Mouse (Mus musculus) limb, embryonic 14.5 days (tissue): ENCODE results near the gene Samd11. TPM values are rescaled to one million over a fixed set of nuclear protein-coding genes. Genes with fewer than 3 reads are reported as not detected.

Source experiments
- ATAC-seq: fragments of 200-750 bp; cut with Nextera tagmentation; 2 replicates; pipeline ENCODE4 v1.8.0; 2017; ENCODE audit warnings: low read depth, moderate number of reproducible peaks, moderate TSS enrichment; ENCODE audit not compliant: low FRiP score
- DNase-seq: peaks from one replicate; pipeline ENCODE4 v3.0.0-alpha.2; 2015; ENCODE audit warnings: low spot score
- H3K27ac ChIP-seq: fragments of 300-500 bp; sonication (generic); replicated peaks from 2 replicates; pipeline ENCODE4 v1.5.1; 2014; ENCODE audit warnings: low read depth, mild to moderate bottlenecking, low read length, moderate library complexity, mixed read lengths
- H3K27me3 ChIP-seq: fragments of 300-500 bp; sonication (generic); 2 replicates; pipeline ENCODE4 v1.6.1; 2014; ENCODE audit warnings: low read length, mixed read lengths; ENCODE audit not compliant: control insufficient read depth, insufficient read depth
- H3K36me3 ChIP-seq: fragments of 300-500 bp; sonication (generic); 2 replicates; pipeline ENCODE4 v1.6.1; 2014; ENCODE audit warnings: mild to moderate bottlenecking, low read length, moderate library complexity, mixed read lengths; ENCODE audit not compliant: control insufficient read depth, insufficient read depth
- H3K4me1 ChIP-seq: fragments of 300-500 bp; sonication (generic); 2 replicates; pipeline ENCODE4 v1.6.1; 2014; ENCODE audit warnings: antibody characterized with exemption, low read length, mixed read lengths; ENCODE audit not compliant: control insufficient read depth, insufficient read depth
- H3K4me2 ChIP-seq: fragments of 300-500 bp; sonication (generic); replicated peaks from 2 replicates; pipeline ENCODE4 v1.6.1; 2014; ENCODE audit warnings: low read depth, mild to moderate bottlenecking, low read length, moderate library complexity; ENCODE audit not compliant: severe bottlenecking
- H3K4me3 ChIP-seq: fragments of 300-500 bp; sonication (generic); replicated peaks from 2 replicates; pipeline ENCODE4 v1.5.1; 2014; ENCODE audit warnings: low read length
- H3K9ac ChIP-seq: fragments of 300-500 bp; sonication (generic); 2 replicates; pipeline ENCODE4 v1.6.1; 2014; ENCODE audit warnings: mild to moderate bottlenecking, low read depth, low read length, moderate library complexity; ENCODE audit not compliant: severe bottlenecking
- H3K9me3 ChIP-seq: fragments of 300-500 bp; sonication (generic); 2 replicates; pipeline ENCODE4 v1.6.1; 2016; ENCODE audit warnings: low read length; ENCODE audit not compliant: control insufficient read depth
- POLR2A ChIP-seq: fragments of 200-500 bp; IDR thresholded peaks from 2 replicates; pipeline ENCODE4 v1.8.0; 2012; ENCODE audit warnings: inconsistent platforms, mild to moderate bottlenecking, moderate library complexity, borderline replicate concordance; ENCODE audit not compliant: insufficient read depth, insufficient read length; ENCODE audit errors: extremely low read depth
- WGBS: fragments of 180-500 bp; shearing (Covaris S2); extraction: QIAGEN DNeasy Blood & Tissue Kit; methylation state at CpG from one replicate; pipeline ENCODE4 v1.1.7; 2014; 5-methylcytosine and 5-hydroxymethylcytosine counted together
- polyA plus RNA-seq, 2 experiments: library from polyadenylated mRNA; depleted of rRNA in 1 of 2; stranded (reverse) in 1 of 2; unstranded in 1 of 2; fragments of >200 nt; fragmentation: Nextera tagmentation in 1 of 2; extraction: Ambion mirVana in 1 of 2; gene quantifications; 2 replicates each; pipeline versions ENCODE4 v1.2.1 to v1.2.3; 2012 to 2014

Samd11 gene
- polyA plus RNA-seq, 2 experiments = 0.12 to 0.78 TPM

- Histone ChIP-seq H3K27me3 (no peaks in the 10 kb centered on the region), H3K36me3 (0 out of 2 replicates have a peak, but pooled peaks cover 7% of the 10 kb centered on the region), H3K4me1 (no peaks in the 10 kb centered on the region), H3K27ac (no peak overlapping the region), H3K4me3 (no peak overlapping the region), H3K9me3 (no peaks in the 10 kb centered on the region), H3K4me2 (no peak overlapping the region), H3K9ac (no peak overlapping the region)
- ATAC-seq (no peak), DNase-seq (no peak)
- WGBS = 87% methylated on average over 11 of the region's 11 CpGs
- no peak for TF ChIP-seq POLR2A
These were observed 35.5 kb downstream of the Samd11 start for GRCm38 (mm10) chr4:156219936-156220335.

DNA sequence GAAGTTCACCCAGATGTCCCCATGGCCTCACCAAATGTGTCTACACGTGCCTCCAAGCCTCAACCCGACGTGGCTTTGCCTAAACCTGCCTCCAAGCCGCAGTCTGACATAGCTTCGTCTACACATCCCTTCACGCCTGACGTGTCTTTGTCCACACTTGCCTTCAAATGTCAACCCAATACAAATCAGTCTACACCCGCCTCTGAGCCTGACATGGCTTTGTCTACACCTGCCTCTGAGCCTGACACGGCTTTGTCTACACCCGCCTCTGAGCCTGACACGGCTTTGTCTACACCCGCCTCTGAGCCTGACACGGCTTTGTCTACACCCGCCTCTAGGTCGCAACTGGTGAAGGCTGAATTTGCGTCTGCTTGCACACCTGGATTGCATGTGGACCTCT is 37.6 kb downstream of the Samd11 start:
- ATAC-seq = no peak
- WGBS = 63% methylated on average over 16 of the region's 16 CpGs
- TF ChIP-seq POLR2A = no peak

DNA sequence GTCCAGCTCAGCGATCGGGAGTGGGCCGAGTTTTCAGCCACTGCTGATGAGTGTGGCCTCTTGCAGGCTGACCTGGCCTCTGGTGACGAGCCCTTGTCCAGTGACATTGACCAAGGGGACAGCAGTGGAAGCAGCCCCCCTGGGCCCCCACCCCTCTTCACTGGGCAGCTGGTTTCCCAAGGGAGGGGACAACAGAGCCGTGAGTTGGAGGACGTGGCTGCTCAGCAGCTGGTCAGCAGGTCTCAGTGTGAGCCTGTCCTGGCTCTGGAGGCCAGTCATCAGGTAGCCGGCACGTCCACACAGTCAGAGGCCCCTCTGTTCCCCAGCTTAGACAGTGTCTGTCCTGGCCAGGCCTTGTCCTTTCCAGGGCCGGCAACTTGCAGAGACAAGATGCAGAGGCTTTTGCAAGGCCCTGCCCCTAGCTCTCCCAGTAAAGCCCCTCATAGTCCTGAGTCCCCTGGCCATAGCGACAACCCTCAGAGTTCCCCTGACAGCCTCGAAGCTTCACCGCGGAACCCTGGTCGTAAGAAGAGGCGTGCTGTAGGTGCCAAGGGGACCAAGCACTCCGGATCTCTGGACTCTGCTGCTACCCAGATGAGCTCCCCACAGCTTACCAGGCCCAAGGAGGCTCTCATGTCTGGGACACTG is 38.3 kb downstream of the Samd11 start:
- Histone ChIP-seq H3K4me3 (no peak overlapping the region), H3K4me2 (no peak overlapping the region), H3K27me3 (no peaks in the 10 kb centered on the region), H3K9me3 (no peaks in the 10 kb centered on the region), H3K36me3 (0 out of 2 replicates have a peak, but pooled peaks cover 4% of the 10 kb centered on the region), H3K9ac (no peak overlapping the region), H3K27ac (no peak overlapping the region), H3K4me1 (no peaks in the 10 kb centered on the region)
- ATAC-seq = no peak
- WGBS = 76% methylated on average over 16 of the region's 16 CpGs
- no peak for TF ChIP-seq POLR2A
- no peak for DNase-seq

More for the DNA sequence above, 37.6 kb downstream of the Samd11 start:
- Histone ChIP-seq H3K9me3 (no peaks in the 10 kb centered on the region), H3K4me3 (no peak overlapping the region), H3K9ac (no peak overlapping the region), H3K4me2 (no peak overlapping the region), H3K4me1 (no peaks in the 10 kb centered on the region), H3K27me3 (no peaks in the 10 kb centered on the region), H3K27ac (no peak overlapping the region), H3K36me3 (0 out of 2 replicates have a peak, but pooled peaks cover 4% of the 10 kb centered on the region)
- DNase-seq = no peak

- TF ChIP-seq POLR2A = no peak
- H3K4me3 ChIP-seq = no peak overlapping the region
These were observed 39.3 kb downstream of the Samd11 start for GRCm38 (mm10) chr4:156216196-156216595.

DNA sequence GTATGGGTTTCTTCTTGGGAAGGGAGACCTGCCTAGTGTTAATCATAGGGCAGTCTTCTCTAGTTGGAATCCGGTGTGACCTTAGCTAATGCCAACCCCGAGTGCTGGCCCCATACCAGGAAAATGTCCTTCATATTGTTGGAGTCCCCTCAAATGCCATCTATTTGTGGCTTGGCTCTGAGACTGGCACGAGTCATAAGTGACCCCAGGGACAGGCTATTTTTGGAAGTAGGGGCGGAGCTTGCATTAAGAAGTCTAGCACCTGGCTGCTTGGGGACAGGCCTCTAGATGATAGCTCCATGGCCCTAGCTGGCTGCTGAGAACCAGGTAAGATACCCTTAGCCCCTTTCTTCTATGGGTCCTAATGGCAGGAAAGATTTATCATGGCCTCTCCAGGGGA is 39.8 kb downstream of the Samd11 start, which contains the start of gene Perm1:
Gene Perm1, plus strand, starts transcription at position 220 of the 400 bp plus-strand sequence.
- TF ChIP-seq POLR2A = no peak

More at GRCm38 (mm10) chr4:156216196-156216595, 39.3 kb downstream of the Samd11 start:
- Histone ChIP-seq H3K27me3 (no peaks in the 10 kb centered on the region), H3K36me3 (no peaks in the 10 kb centered on the region), H3K4me2 (no peak overlapping the region), H3K27ac (no peak overlapping the region), H3K4me1 (no peaks in the 10 kb centered on the region), H3K9ac (no peak overlapping the region), H3K9me3 (no peaks in the 10 kb centered on the region)
- ATAC-seq = no peak
- WGBS = 81% methylated on average over 2 of the region's 2 CpGs
- no peak for DNase-seq

DNA sequence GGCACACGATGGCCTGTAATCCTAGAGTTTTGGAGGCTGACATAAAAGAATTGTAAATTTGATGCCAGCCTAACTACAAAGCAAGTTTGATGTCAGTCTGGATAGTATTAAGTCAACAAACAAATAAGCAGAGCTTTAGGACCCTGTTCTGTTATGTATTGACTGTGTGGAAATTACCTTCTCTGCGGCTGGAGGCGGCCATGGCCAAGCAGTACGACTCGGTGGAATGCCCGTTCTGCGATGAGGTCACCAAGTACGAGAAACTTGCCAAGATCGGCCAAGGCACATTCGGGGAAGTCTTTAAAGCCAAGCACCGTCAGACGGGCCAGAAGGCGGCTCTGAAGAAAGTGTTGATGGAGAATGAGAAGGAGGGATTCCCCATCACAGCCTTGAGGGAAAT is 42.3 kb downstream of the Samd11 start:
- Histone ChIP-seq H3K4me2 (no peak overlapping the region), H3K27me3 (no peaks in the 10 kb centered on the region), H3K9me3 (no peaks in the 10 kb centered on the region), H3K27ac (no peak overlapping the region), H3K4me3 (no peak overlapping the region), H3K4me1 (no peaks in the 10 kb centered on the region), H3K36me3 (no peaks in the 10 kb centered on the region), H3K9ac (no peak overlapping the region)
- ATAC-seq (no peak), DNase-seq (no peak)
- TF ChIP-seq POLR2A = no peak
- 91% methylated on average over 13 of the region's 13 CpGs for WGBS

More for the DNA sequence above, 39.8 kb downstream of the Samd11 start, which contains the start of gene Perm1:
- ATAC-seq = no peak
- no peak within 1 kb of the TSS for H3K4me3 ChIP-seq
- no peaks in the 10 kb centered on the region for H3K36me3 ChIP-seq
- H3K27ac ChIP-seq = no peak within 1 kb of the TSS
- H3K9me3 ChIP-seq = no peaks in the 10 kb centered on the region
- no peak within 1 kb of the TSS for H3K9ac ChIP-seq
- WGBS = 69% methylated on average over 4 of the region's 4 CpGs
- no peaks in the 10 kb centered on the region for H3K4me1 ChIP-seq
- no peaks in the 10 kb centered on the region for H3K27me3 ChIP-seq
- no peak within 1 kb of the TSS for H3K4me2 ChIP-seq
- no peak for DNase-seq
